Mouse (Mus musculus) liver, postnatal 0 days (tissue): ENCODE data around the gene Cubn.

Experiments used
- CTCF ChIP-seq: sonication (generic); IDR thresholded peaks from 2 replicates; pipeline ENCODE4 v1.5.1; 2016; ENCODE audit warnings: antibody characterized with exemption, low read depth
- EP300 ChIP-seq: IDR thresholded peaks from 2 replicates; pipeline ENCODE4 v1.6.1; 2016; ENCODE audit warnings: antibody characterized with exemption, low read depth, mild to moderate bottlenecking

DNA sequence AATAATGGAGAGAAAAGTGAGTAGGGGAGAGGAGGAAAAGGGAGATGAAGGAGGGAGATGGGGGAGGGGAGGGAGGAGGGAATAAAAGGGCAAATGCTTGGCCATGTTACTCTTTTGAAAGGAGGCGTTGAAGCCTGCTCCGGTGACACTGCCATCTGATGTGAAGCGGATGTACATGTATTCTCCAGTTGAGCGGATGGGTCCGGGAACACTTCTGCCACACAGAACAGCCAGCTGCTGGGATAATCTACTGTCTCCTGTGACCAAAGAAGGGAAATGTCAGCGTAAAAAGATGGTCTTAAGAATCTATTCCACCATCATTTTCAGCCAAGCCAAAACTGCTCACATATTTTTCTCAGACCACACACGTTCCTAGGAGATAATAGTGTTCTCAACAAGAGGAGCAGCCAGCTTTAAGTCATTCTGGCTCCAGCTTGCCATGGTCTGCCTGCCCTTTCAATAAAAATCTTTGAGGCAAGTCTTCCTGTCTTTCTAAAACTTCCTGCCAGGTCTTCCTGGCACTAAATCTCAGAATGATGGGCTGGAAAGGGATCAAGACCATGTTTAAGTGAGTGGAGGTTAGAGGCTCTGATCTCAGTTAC lies 149.2 kb downstream of the Cubn start:
- no peak for TF ChIP-seq CTCF
- TF ChIP-seq EP300: no peak
